Mouse (Mus musculus): Measurements from ENCODE around the gene Smyd3.

DNA sequence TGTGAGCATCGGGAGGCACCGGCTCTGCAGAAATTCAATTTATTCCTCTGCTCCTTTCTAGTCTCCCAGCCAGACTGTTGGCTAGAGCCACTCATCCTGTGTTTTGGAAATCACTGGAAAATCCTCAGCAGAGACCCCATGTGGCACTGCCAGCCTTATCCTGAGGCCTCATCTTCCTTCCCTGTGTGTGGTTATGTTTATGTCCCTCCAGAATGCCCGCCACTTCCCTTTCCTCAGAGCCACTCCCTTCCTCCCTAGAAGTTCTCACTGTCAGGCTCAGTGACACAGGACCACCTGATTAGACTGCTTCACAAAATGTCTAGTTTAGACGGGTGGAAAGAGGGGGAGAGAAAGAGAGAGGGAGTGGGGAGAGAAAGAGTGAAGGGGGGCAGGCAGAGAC lies 526.4 kb downstream of the Smyd3 start:
- TF ChIP-seq CTCF (IDR thresholded peaks at IDR 0.05; ENCODE audit: low read depth, low read length) (no peak), TAL1 (conservative IDR thresholded peaks at IDR 0.05; ENCODE audit: low read depth, low read length) (no peak), POLR2AphosphoS5 (IDR thresholded peaks at IDR 0.05; ENCODE audit: insufficient replicate concordance, low read depth, low read length) (no peak), GATA1 (IDR thresholded peaks at IDR 0.05; ENCODE audit: borderline replicate concordance, low read length) (no peak), GATA2 (IDR thresholded peaks at IDR 0.05; ENCODE audit: borderline replicate concordance, low read depth, low read length) (no peak)

Data from G1E (cell line).